Mouse (Mus musculus): ENCODE data around the gene Gm45799. TPM values are rescaled to one million over a fixed set of nuclear protein-coding genes. Genes with fewer than 3 reads are reported as not detected.
A peak's percentile ranks its signal among the peaks of the same experiment; 100 is the strongest.

Gene Gm45799
- 10 to 100 TPM in 1 of 3 experiments, 1 to 10 TPM in 2; 4.9 to 13.7 (median 8.7) TPM for polyA plus RNA-seq (2017; shearing (Covaris generic))

DNA sequence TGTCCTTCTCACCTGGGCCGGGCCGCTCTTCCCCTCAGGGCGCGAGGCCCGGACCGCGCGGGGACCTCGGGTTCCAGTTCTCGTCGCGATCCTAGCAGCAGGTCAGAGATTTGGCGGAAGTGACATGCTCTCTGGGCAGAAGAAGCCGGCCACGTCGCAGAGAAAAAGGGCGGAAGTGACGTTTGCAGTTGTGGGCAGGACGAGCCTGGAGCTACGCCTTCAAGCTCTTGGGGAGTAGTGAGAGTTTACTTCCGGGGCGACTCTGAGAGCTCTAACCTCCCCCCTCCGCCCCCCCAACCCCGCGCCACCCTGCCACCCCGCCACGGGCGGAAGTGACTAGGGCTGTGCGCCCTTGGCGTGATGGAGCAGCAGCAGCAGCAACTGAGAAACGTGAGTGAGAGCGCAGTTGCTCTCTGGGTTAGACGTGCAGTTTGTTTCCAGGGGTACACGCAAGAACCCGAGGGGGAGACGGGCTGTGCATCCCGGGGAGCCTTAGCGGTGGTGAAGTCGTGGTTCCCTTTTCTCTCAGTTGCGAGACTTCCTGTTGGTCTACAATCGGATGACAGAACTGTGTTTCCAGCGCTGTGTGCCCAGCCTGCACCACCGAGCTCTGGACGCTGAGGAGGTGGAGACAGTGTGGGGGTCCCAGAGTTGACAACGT lies at the start of gene Gm45799, which contains the start of gene Arfip2:
TSS of gene Gm45799 (plus strand) at position 320 of the 661 bp plus-strand sequence.
TSS of gene Arfip2 (minus strand) at position 184 of the 661 bp plus-strand sequence.
- peak; percentile 95 for ATAC-seq

DNA sequence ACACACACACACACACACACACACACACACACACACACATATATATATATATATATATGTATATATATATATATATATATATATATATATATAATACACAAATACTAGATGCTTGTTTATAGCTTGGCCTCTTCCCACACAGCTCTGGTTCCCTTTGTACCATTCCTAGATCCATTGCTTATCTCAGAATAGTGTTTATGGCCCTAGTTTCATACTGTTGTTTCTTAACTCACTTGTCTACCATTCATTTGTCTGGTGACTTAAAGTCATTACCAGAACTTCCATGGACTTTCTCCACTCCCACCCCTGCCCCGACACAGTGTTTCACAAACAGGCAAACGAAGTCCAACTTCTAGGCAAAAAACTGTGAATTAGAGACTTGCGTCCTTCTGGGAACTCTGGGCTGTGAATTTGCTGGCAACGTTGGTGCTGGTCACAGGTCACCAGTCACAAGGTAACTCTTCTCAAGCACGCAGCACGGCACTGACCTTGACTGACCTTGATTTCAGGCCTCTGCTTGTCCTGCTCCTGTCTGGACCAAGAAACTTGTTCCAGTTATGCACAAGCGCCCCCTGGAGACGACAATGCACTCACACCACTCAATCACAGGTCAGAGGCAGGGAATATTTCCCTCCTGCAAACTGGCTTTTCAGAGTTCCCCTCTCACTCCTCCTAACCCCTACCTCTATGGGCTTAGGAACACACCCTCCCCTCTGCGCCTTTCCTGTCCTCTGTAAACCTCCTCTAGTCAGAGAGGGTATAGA lies 37.3 kb upstream of the Gm45799 start:
- ATAC-seq = no peak

DNA sequence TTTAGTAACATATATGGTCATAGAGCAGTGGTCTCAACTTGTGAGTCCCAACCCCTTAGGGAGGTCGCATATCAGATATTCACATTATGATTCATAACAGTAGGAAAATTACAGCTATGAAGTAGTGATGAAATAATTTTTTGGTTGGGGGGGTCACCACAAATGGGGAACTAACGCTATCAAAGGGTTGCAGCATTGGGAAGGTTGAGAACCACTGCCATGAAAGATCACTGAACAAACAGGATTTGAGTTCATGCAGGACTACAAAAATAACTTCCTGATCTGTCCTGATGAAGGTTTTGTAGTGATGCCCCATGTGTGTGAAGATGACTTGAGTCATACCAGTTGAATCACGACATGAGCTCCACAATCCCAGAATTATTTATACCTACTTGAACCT lies 31.9 kb upstream of the Gm45799 start:
- no peak for ATAC-seq

- ATAC-seq = no peak
Observed at GRCm38 (mm10) chr7:105611767-105612166, 28.6 kb upstream of the Gm45799 start.

- ATAC-seq = no peak
Observed at GRCm38 (mm10) chr7:105614400-105614799, 26.0 kb upstream of the Gm45799 start.

- no peak for ATAC-seq
Observed at GRCm38 (mm10) chr7:105615720-105616119, 24.6 kb upstream of the Gm45799 start.

DNA sequence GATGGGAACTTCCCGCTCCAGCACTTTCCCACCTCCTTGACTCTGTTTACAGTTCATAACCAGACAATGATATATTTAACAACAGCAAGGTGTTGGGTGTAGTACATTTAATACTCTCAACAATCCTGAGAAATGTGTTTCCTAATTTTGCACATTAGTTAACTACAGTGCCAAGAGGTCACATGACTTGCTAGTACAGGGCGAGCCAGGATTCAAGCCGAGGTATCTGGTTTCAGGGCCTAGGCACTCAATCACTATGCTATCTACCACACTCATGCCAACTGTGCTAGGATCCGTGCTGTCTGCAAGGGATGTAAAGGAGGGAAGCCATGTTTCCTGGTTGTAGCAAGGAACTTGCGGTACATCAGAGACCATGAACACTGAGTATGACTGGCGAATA lies 23.8 kb upstream of the Gm45799 start:
- no peak for ATAC-seq

- no peak for ATAC-seq
Observed at GRCm38 (mm10) chr7:105617810-105618209, 22.5 kb upstream of the Gm45799 start.

DNA sequence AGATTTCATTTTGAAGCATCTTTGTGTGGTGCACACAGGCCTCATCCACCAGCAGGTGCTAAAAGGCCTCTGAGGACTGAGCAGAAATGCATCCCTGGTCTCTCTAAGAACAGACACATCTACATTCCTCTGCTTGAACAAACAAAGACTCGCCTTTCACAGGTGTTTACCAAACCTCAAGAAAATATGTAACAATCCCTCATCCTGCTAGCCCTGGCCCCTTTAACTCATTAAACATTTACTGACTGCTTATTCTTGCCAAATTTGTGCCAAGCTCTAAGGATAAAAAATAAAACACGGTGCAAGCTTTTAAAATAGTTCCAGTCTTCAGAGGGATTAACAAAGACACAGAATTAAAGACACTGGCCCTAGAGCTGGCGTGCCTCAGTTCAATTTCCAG lies 20.7 kb upstream of the Gm45799 start:
- ATAC-seq = no peak

DNA sequence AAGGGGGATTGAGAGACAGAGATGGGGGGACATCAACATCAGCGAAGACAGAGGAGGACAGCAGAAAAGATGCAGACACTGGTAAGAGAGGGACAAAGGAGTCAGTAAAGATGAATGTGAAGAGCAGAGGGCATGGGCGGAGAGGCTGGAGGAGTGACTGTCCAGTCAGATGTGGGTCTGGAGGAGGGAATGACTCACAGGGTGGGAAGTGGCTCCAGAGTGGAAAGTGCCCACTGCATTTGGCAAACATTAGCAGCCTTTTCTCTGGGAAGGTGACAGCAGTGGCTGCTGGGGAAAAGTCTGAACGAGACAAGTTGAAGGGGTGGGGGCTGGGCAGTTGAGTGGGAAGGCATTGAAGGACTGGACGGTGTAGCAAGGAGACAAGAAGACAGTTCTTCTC lies 19.3 kb upstream of the Gm45799 start:
- no peak for ATAC-seq

DNA sequence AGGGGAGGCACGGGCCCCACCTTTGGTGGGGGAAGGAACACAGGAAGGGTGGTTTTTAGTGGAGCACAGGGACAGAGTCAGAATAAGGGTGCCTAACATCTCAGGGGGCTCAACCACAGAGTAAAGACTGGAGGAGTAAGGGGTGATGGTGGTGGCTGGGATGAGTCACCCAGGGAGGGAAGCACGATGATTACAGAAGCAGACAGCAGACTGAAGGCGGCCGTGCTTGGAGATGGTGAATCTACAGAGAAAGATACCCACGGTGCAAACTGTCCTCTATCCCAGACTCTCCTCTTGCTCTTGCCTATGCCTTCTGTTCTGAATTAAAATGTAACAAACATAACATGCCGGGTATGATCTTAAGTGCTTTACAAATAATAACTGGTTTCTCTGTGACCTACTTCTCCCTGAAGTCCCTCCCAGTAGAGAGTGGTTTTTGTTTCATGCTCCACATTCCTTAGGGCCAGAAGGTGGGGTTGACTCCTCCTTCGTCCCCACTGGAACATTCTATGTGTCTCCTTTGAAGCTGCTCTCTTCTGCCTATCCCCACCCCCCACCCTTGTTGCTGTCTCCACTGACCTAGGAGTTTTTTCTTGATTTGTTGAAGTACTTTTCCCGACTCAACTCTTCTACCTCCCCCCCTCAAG lies 18.6 kb upstream of the Gm45799 start:
- ATAC-seq = no peak

DNA sequence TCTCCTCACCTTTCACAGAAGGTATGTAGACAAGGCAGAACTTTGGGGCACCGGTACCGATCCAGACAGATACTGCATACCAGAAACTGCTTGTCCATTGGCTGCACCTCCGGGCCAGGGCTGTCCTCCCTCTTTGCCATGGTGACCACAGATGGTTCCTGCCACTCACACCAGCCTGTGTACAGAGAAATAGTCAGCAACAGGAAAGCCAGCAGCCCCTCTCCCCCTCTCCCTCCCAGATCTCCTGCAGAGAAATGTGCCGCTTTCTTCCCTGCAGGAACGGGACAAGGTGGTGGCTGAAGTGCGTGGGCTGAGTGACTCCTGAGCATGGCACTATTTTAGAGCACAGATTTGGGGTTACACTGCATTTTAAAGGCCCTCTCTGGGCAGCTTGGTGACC lies 15.0 kb upstream of the Gm45799 start:
- ATAC-seq = no peak

- no peak for ATAC-seq
Observed at GRCm38 (mm10) chr7:105628633-105629032, 11.7 kb upstream of the Gm45799 start.

DNA sequence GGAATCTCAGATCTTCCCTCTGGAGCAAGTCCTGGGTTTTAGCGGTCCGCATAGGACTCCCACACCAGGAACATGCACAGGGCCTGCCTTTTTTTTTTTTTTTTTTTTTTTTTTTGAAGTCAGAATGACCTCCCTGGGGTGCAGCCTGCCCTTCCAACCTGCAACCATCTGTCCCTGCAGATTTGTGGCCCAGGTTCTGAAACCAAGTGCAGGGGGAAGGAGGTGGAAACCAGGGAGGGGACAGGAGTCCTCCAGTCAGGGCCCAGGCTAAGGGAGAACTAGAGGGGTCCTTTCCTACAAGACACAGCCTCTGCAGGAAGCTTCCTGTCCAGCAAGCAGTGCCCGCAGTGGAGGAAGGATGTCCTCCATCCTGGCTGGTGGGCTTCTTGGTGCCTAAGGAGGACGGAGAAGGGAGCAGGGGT lies 7.8 kb upstream of the Gm45799 start:
- no peak for ATAC-seq

GRCm38 (mm10) chr7:105633127-105633800 lies 7.1 kb upstream of the Gm45799 start, which contains the start of gene Trim3:
Trim3 (minus strand) TSS chr7:105633571.
- ATAC-seq = peak; percentile 77

DNA sequence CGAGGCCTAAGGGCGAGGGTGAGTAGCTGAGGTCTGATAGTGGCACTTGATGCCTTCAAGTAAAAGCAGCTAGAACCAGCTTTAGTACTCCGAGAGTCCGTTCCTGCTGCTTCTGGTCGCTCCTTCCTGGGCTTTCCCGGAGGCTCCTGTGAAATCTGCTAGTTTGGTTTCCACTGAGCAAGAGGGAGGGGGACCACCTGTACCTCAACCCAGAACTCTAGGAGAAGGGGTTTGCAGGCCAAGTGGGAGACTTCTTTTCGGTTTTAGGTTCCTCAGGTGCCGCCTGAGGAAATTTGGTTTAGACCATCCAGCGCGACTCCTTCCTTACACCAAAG lies 6.6 kb upstream of the Gm45799 start:
- no peak for ATAC-seq

DNA sequence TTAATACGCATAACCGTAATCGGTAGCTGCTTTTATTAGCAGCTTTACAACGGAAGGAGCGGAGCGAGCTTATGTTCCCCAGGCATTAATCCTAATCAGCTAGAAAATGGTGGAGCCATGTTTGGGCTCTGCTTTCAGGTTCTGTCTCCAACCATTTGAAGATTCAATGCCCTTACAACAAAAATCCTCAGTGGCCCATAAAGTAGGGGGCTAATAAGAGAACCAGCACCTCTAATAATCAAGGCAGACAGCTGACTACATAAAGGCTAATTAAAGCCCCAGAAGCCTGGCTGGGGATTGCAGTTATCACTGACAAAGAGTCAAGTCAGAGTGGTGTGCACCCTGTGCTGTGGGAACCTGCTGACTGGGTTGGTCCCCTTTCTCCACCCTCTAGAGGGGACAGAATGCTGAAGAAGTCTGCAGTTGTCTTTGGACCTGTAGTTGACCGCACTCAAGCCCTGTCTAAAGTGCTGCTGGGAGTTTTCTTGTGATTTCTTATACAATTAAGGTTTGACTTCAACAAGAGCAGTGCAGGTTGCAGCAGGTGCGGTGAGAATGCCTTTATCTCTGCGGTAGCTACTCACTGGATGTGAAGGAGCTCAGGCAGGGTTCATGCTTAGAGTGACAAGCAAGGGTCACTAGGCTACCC lies 6.0 kb upstream of the Gm45799 start:
- no peak for ATAC-seq

- ATAC-seq = no peak
Observed at GRCm38 (mm10) chr7:105635726-105636125, 4.6 kb upstream of the Gm45799 start.

GRCm38 (mm10) chr7:105638776-105639175 lies 1.6 kb upstream of the Gm45799 start:
- no peak for ATAC-seq

GRCm38 (mm10) chr7:105639304-105639703 lies 1.0 kb upstream of the Gm45799 start:
- ATAC-seq = no peak

DNA sequence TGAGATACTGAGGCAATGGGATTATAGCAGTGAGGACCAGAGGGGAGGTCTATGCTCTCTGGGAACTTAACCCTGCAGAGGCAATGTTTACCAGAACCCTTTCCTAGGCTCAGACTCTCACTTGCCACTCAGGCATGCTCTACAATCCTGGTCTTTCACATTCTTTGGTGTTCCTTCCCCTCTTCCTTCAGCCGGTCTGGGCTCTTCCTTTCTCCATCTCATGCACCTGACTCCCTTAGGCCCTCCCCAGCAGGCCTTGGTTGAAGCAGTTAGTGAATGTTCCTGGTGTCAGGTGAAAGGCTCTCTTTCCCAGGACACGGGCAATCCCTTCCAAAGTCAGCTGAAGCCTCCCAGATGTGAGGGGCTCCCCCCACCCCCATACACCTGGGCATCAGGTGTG lies 596 bp upstream of the Gm45799 start, which contains the start of gene Timm10b:
TSS of gene Timm10b (plus strand) at position 301 of the 400 bp plus-strand sequence.
- ATAC-seq = no peak

DNA sequence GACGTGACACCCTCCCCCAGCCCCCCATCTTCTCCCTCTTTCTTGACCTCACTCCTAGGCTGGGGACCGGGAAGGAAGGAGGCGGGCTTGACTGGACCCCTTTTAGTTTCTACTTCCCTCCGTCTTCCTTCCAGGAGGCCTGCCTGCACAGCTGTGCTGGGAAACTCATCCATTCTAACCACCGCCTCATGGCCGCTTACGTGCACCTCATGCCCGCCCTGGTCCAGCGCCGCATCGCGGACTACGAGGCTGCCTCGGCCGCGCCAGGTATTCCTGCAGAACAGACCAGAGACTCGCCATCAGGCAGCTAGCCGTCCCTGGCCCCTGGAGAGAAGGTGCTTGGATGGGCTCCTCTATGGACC lies 523 bp downstream of the Gm45799 start:
- ATAC-seq = peak; percentile 4
